Mouse (Mus musculus): ENCODE data around the gene Siva1.

The Siva1 gene

DNA sequence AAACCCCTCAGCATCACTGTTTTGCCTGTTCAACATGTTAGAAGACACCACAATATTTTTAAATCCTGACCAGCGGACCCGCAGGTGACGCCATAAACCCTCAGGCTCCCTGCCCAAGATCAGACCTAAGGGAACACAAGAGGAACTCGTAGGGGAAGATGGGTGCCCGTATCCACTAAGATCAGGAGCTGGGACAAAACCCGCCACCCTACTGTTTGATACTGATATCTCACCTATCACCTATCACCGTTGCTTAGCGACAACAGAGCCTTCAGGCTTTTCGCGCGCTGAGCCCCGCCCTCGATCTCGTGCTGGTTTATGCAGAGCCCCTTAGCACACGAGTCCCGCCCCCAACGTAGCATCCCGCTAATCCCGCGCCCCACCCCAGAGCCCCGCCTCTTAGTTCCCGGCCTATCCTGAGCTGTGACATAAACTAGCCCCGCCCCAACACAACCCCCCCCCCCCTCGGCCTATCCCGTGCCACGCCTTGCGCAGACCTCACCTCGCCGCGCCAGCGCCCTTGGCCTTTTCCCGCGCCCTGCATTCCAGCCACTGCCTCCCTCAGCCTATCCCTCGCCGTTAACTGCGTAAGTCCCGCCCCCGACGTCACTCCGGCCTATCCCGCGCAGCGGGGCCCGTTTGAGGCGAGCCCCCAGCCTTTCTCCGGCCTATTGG, at the start of gene Siva1:
Siva1 (plus strand) TSS at position 500 of the 675 bp plus-strand sequence.
- peak; percentile 96 to 97 for DNase-seq (ENCODE audit: low spot score in 2 of 2)

DNA sequence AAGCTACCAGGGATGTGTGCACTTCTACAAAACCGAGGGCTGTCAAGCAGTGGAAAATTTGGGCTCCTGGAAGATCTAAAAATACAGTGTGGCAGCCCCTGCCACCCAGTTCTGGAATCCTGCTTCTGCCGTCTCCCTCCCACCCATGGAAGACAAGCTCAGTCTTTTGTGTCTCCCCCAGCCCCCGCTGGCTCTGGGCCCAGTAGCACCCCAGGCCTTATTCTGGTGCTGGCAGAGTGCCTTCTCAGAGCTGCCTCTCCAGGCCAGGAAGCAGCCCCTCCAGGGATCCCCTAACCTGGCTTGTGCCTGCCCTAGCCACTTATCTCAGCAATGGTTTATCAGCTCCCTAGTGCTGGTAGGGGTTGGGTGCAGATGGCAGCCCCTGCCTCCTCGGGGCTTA, 49.5 kb upstream of the Siva1 start:
- peak; percentile 59 for DNase-seq (ENCODE audit: low spot score in 2 of 2)

DNA sequence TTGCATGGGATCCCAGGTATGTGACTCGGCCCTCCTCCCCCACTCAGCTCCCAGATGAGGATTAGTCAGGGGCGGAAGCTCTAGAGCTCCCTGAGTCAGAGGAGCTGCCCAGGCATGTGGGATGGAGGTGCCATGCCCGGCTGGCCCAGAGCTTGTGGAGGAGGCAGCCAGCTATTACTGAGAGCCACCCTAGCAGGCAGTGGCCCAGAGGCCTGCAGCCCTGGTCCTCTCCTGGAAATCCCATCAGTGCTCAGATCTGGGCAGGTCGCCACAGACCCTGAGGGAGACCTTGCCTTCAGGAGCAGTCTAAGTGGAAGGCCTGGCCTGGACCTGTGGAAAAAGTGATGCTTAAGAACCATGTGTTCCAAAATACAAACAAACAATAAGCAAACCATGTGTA, 48.9 kb upstream of the Siva1 start:
- DNase-seq (ENCODE audit: low spot score in 2 of 2) = no peak

DNA sequence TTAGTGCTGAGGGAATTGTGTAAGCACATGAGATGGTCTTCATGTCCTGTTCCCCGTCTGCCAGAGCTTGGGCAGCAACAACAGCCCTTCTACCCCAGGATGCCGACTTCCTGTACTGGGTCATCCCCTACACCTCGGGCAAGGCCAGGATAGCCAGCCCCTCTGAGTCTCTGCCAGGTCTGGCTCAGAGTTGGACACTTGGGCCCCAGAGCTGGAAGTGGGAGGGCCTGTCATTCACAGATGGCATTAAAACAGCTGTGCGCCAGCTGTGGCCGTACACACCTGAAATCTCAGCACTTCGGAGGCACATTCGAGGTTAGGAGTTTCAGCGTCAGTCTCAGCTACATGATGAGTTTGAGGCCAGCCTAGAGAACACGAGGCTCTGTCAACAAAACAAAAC, 48.0 kb upstream of the Siva1 start:
- no peak for DNase-seq (ENCODE audit: low spot score in 2 of 2)

DNA sequence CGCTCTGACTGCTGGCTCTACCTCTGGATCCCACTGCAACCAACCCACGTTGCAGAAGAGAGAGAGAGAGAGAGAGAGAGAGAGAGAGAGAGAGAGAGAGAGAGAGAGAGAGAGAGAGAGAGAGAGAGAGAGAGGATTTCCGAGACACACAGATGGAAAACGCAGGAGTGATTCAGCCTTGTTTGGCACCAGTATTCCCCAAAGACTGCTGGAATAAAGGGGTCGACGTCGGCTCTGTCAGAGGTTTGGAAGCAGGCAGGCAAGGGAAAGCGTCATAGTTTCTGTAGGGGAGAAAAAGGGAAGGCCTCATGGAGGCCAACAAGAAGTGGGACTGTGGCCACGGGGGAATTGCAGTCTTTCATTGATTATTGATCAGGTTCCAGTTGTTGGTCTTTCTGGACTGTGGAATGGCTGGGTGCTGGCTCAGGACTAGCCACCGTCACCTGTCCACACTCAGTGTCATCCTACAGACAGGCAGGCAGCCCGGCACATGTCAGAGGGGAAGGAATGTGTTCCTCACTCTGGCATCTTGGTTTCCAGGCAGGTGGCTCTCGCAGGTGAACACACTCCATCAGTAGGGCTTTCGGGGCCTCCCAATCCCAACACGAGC, 47.5 kb upstream of the Siva1 start:
- no peak for DNase-seq (ENCODE audit: low spot score in 2 of 2)

DNA sequence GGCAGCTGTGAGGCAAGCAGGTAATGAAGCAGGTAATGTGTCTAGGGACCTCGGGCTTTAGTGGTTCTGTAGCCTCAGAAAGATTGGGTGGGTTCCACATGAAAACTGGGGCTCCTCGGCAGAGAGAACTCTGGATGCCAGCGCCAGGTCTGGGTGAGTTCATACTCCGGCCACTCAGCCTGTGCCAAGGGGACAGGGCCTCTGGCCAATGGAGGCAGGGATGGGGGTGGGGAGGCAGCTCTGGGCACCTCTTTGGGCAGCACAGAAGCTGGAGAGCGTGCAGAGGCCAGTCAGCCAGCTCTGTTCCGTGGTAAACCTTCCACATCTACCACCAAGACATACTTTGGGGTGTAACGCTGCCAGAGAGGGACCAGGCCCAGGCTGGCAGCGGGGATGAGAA, 46.9 kb upstream of the Siva1 start:
- no peak for DNase-seq (ENCODE audit: low spot score in 2 of 2)

DNA sequence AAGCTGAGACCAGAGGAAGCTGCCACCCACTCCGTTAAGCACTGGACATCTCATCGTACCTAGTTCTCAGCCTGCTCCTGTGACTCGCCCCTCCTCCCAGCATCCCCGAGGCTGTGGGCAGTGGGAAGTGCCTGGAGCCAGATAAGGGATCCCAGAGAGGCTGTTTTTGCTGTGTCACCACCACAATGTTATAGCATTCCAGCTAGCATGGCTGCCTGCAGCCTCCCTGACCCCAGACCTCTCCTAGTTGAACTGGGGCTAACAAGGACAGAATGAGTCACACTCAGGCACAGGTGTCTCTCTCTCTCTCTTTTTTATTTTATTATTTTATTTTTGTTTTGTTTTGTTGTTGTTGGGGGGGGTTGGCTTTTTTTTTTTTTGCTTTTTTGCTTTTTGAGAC, 45.3 kb upstream of the Siva1 start:
- DNase-seq (ENCODE audit: low spot score in 2 of 2) = no peak

DNA sequence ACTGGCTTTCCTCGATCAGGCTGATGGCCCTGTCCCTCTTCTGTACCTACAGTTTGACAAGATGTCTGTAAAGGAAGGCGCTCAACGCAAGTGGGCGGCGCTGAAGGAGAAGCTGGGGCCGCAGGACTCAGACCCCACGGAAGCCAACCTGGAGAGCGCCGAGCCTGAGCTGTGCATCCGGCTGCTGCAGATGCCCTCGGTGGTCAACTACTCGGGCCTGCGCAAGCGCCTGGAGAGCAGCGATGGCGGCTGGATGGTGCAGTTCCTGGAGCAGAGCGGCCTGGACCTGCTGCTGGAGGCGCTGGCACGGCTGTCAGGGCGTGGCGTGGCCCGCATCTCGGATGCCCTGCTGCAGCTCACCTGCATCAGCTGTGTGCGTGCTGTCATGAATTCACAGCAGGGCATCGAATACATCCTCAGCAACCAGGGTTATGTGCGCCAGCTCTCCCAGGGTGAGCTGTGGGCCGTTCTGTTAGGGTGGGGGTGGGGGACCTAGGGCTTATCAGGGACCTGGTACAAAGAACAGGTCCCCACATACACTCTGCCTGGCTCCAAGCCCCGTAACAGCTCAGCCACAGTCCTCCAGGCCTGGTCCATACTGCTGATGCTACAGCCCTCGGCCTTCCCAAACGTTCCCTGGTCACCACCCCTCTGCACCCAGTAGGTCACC, 44.4 kb upstream of the Siva1 start:
- no peak for DNase-seq (ENCODE audit: low spot score in 2 of 2)

DNA sequence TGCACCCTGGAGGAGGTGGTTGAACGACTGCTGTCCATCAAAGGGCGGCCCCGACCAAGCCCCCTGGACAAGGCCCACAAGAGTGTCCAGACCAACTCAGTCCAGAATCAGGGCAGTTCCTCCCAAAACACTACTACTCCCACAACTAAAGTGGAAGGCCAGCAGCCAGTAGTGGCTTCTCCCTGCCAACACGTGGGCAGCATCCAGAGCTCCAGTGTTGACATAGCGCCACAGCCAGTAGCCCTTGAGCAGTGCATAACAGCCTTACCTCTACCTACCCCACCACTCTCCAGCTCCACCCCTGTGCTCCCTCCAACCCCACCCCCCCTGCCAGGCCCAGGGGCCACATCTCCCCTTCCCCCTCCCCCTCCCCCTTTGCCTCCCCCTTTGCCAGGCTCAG, 40.5 kb upstream of the Siva1 start:
- DNase-seq (ENCODE audit: low spot score in 2 of 2) = no peak

DNA sequence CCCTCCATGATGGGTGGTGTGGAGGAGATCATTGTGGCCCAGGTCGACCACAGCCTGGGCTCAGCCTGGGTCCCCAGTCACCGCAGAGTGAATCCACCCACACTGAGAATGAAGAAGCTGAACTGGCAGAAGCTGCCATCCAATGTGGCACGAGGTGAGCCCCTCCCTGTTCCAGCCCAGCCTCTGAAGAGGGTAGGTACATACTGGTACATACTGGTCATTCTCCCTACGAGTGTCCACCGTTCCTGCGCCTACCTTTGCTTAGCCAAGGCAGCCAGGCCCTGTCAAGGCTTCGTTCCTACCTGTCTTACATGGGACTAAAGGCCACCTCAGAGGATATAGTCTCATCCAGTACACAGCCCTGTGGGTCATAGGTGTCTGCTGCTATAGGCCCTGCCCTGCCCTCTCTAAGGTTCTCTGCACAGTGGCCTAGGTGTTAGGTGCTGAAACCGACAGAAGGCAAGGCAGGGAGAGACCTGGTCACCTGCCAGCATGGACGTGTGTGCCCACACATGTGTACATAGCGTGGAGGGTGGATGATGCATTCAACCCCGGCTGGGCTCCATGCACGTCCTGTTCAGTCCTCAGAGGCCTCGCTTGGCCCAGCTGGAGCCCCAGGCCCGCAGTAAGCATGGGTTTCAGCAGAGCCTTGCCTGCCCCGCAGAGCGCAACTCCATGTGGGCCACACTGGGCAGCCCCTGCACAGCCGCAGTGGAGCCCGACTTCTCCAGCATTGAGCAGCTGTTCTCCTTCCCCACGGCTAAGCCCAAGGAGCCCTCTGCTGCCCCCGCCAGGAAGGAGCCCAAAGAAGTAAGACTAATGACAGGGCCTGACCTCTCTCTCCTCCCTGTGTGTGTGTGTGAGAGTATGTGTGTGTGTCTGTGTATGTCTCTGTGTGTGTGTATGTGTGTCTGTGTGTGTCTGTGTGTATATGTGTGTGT, 39.5 kb upstream of the Siva1 start:
- no peak for DNase-seq (ENCODE audit: low spot score in 2 of 2)

DNA sequence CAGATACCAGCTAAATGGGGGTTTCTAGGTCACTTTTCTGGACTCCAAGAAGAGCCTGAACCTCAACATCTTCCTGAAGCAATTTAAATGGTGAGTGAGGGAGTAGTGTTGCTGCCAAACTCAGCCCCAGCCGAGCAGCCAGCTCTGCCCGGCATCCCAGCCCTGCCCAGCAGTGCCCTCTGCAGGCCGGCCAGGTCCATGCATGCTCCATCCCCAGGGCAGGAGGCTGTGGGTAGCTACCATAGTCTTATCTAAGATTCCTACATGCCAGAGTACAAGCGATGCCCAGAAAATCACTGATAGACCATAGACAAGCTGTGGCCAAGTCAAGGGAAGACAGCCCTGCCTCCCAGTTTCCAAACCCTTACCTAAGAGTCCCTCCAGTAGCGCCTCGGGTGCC, 38.7 kb upstream of the Siva1 start:
- peak; percentile 51 to 74 for DNase-seq (ENCODE audit: low spot score in 2 of 2)

DNA sequence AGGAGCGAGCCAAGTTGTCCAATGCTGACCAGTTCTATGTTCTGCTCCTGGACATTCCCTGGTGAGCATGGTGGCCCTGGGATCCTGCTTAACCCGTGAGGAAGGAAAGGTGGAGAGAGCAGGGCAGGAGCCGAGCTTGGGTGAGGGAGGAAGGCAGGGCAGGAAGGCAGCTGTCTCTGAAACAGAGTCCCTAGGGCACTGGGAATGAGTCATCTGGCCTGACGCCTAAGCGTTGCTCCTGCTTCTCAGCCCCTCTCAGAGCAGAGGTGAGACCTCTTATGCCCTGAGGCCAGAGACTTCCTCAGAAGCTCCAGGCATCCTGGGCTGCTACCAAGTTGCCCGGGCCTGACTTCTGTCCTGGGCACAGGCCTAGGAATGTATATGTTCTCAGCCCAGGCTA, 37.5 kb upstream of the Siva1 start:
- no peak for DNase-seq (ENCODE audit: low spot score in 2 of 2)

DNA sequence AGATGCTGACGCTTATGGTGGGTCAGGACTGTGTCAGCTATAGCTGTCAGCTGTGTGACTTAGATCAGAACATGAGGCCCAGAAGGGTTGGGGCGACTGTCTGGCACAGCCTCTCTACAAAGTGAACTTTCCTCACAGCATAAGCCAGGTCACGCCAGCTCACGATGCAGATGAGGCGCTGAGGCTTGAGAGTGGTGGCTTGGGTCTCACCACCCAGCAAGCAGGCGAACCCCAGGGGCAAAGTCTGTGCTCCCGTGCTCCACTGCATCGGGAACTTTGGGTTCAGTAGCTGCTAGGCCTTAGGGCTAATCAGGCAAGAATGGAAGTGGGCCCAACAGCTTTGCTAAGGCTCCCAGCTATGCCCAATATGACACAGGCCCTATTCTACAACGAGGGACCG, 35.4 kb upstream of the Siva1 start:
- DNase-seq (ENCODE audit: low spot score in 2 of 2) = no peak

DNA sequence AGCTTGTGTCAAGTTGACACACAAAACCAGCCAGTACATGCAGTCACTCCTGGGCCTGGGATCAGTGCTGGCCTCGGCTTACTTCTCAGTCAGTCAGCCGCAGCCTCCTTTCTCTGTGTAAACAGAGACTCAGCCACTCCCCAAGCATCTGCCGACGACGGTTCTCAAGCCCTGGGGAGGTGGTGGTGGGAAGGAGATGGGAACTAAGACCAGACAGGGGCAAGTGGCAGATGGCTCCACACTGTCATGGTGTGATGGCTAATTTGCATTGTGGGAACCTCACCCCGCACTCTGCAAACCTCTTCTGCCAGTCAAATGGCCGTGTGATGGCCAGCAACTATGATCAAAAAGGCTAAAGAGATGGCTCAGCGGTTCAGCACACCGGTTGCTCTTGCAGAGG, 27.8 kb upstream of the Siva1 start:
- no peak for DNase-seq (ENCODE audit: low spot score in 2 of 2)

DNA sequence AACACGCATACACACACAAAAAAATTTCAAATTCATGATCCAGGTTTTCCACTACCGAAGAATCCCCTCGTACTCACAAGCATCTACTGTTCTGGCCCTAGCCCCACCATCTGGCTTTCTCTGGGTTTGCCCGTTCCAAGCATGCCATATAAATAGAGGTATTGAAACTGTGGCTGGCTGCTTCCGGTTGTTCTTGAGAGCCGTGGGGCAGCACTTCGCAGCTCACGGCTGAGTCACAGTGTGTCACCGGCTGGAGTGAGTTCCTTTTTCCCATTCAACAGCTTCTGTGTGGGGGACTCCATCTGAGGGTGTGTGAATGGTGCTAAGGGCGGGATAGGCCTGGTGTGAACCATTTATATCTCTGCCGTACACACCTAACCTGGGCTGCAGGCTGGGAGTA, 27.3 kb upstream of the Siva1 start:
- DNase-seq (ENCODE audit: low spot score in 2 of 2) = peak; percentile 63 to 79

DNA sequence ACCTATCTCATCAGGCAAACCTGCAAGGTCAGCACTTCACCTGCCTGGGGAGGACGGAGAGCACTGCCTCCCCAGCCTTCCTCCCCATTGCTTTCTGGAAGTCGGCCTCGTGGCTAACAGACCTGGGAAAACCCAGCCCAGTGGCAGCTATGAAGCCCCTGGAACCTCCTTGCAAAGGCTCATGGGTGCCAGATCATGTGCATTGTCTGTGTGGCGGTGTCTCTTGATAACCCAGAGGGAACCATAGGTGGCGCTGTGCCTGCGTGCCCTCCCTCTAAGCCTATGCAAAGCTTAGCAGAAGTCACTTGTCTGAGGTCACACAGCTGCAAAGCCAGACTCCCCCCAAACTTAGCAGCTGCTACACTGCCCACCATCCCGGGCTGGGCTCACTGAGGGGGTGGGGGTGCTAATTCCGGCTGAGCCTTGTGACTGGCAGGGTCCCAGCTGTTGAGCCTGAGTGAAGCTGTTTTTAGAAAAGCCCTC, 26.5 kb upstream of the Siva1 start:
- DNase-seq (ENCODE audit: low spot score in 2 of 2) = peak; percentile 61 to 75

DNA sequence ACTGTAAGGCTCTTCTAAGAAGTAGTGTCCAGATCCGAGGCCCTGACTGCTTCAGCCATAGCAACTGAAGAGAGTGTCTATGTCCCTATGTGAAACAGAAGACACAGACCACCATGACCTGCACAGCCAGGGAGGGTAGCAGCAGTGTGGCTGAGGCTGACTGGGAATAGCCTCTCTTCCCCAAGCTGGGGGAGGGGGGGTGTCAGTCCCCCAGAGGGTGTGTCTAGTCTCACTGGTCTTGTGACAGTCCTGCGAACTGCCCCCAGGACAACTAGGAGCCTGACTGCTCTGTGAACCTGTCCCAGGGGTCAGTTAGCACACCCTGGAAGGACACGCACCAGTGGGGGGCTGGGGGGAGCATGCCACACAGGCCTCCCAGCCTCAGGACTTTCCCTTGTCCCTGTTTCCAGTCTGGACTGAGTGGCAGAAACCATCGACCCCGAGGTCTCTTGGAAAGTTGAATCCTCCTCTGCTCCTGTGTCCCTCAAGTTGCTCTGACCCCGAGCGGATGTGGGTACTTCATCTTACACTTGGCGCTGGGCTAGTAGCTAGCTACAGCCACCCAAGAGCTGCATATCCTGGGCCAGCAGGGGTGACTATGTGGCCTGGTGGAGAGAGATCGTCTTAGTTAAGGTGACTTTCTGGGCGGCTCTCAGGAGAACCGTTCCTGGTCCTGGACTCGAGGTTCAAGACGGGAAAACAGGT, 25.3 kb upstream of the Siva1 start:
- no peak for DNase-seq (ENCODE audit: low spot score in 2 of 2)

DNA sequence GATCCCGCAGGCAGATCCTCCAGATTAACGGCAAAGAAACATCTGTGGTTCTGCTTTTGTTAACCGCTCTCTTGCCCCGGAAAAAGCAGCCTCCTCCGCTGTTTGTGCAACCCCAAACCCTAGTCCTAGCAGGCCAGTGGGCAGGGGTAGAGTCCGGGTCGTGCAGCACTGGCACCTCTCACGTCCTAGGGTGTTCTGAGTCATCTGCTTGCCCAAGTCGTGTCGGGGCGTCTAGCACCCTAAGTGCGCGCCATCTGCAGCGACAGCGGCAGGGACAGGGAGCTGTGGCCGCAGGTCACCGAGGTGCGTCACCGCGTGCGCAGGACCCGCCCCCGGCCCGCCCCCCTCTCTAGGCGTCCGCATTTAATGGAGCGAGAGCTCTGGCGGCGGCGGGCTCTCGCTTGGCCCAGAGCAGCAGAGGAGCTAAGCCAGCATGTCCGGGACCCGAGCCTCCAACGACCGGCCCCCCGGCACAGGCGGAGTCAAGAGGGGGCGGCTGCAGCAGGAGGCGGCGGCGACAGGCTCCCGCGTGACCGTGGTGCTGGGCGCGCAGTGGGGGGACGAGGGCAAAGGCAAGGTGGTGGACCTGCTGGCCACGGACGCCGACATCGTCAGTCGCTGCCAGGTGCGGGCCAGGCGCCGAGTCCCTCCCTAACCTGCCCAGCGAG, 24.7 kb upstream of the Siva1 start, which contains the start of gene Adssl1:
Adssl1 (plus strand) TSS at position 360 of the 668 bp plus-strand sequence.
- no peak for DNase-seq (ENCODE audit: low spot score in 2 of 2)

DNA sequence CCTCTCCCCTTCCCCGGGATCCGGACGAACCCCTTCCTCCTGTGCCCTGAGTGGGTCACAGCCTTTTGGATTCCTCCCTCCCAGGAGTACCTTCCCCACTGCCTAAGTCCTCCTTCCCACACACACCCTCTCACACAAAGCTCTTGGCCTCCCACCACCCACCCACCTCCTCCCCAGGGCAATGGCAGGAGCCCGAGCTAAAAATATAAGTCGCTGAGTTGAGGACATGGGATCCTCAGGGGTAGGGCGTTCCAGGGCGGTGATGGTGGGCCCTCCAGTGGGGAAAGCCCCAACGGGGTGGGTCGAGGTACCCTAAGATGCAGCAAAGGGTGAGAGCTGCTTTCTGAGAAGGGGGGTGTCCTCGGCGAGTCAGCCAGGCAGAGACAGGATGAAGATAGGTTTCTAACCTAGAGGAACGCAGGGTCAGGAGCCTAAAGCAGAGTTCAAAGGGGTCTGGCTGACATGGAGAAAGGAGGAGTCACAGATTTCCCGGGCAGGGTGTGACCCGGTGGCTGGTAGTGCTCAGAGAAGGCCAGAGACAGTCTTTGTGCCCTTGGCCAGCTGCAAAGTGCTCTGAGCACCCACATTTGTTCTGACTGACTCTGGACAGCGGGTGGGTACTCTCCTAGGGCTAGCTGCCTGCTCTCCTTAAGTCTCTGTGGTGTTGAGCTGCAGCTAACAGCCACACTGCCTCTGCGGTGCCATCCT, 24.0 kb upstream of the Siva1 start:
- DNase-seq (ENCODE audit: low spot score in 2 of 2) = no peak

DNA sequence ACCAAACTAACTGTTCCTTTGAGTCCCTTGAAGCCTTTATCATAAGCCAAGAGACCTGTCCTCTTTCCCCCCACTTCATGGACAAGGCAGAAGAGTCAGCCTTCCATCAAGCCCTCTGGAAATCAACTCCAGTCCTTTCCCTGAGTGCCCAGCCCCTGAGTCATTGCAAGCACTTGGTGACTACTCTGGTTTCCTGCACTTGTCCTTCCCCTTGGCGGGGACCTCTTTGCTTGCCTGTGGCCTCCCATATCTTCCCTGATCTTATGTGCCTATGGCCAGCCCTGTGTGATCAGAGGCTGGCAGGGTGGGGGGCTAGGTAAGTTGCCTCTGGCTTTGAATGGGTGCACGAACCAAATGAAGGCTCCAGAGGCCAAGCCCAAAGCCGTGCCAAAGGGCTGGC, 22.6 kb upstream of the Siva1 start:
- DNase-seq (ENCODE audit: low spot score in 2 of 2) = no peak
